Mouse (Mus musculus) neural tube, embryonic 14.5 days (tissue): ENCODE data around the gene C1qtnf12. TPM values are rescaled to one million over a fixed set of nuclear protein-coding genes. Genes with fewer than 3 reads are reported as not detected.

ENCODE experiments used
- ATAC-seq: fragments of 200-750 bp; cut with Nextera tagmentation; 2 replicates; pipeline ENCODE4 v1.8.0; 2017; ENCODE audit warnings: low read depth, mild to moderate bottlenecking, moderate TSS enrichment, moderate library complexity
- H3K27ac ChIP-seq: fragments of 300-500 bp; sonication (generic); 2 replicates; pipeline ENCODE4 v1.5.1; 2014; ENCODE audit warnings: low read depth, mild to moderate bottlenecking, control low read depth, low read length, moderate library complexity, mixed read lengths
- H3K27me3 ChIP-seq: fragments of 300-500 bp; sonication (generic); 2 replicates; pipeline ENCODE4 v1.6.1; 2014; ENCODE audit warnings: low read length; ENCODE audit not compliant: control insufficient read depth, insufficient read depth
- H3K36me3 ChIP-seq: fragments of 300-500 bp; sonication (generic); 2 replicates; pipeline ENCODE4 v1.6.1; 2014; ENCODE audit warnings: low read length, mixed read lengths; ENCODE audit not compliant: control insufficient read depth, insufficient read depth
- H3K4me1 ChIP-seq: fragments of 300-500 bp; sonication (generic); 2 replicates; pipeline ENCODE4 v1.6.1; 2014; ENCODE audit warnings: low read length; ENCODE audit not compliant: control insufficient read depth, insufficient read depth
- H3K4me2 ChIP-seq: fragments of 300-500 bp; sonication (generic); 2 replicates; pipeline ENCODE4 v1.6.1; 2014; ENCODE audit warnings: mild to moderate bottlenecking, low read depth, low read length, control low read depth
- H3K4me3 ChIP-seq: fragments of 300-500 bp; sonication (generic); 2 replicates; pipeline ENCODE4 v1.5.1; 2014; ENCODE audit warnings: low read depth, low read length, control low read depth, mixed read lengths
- H3K9ac ChIP-seq: fragments of 300-500 bp; sonication (generic); replicated peaks from 2 replicates; pipeline ENCODE4 v1.6.1; 2014; ENCODE audit warnings: low read depth, mild to moderate bottlenecking, control low read depth, low read length, mixed read lengths
- H3K9me3 ChIP-seq: fragments of 300-500 bp; sonication (generic); 2 replicates; pipeline ENCODE4 v1.6.1; 2016; ENCODE audit warnings: low read length; ENCODE audit not compliant: control insufficient read depth
- WGBS: fragments of 180-500 bp; shearing (Covaris S2); extraction: QIAGEN DNeasy Blood & Tissue Kit; methylation state at CpG from one replicate; pipeline ENCODE4 v1.1.7; 2014; 5-methylcytosine and 5-hydroxymethylcytosine counted together
- polyA plus RNA-seq: library from polyadenylated mRNA; unstranded; fragments of >200 nt; fragmentation: Nextera tagmentation; extraction: Ambion mirVana; gene quantifications from 2 replicates; pipeline ENCODE4 v1.2.1, GENCODE M21; 2014

Gene C1qtnf12
- polyA plus RNA-seq, 1 experiment from 2014 or later: 10.5 TPM

GRCm38 (mm10) chr4:155963106-155963505 is 988 bp downstream of the C1qtnf12 start:
- Histone ChIP-seq H3K9ac (no peak overlapping the region), H3K36me3 (0 out of 2 replicates have a peak, but pooled peaks cover under 1% of the 10 kb centered on the region), H3K9me3 (no peaks in the 10 kb centered on the region), H3K4me2 (peak overlapping the region; percentile 67), H3K4me3 (peak overlapping the region; percentile 35; the same call in 1 of the 2 replicates), H3K27me3 (no peaks in the 10 kb centered on the region), H3K4me1 (peaks cover 6% of the 10 kb centered on the region), H3K27ac (no peak overlapping the region)
- WGBS: 66% methylated on average over 7 of the region's 7 CpGs
- no peak for ATAC-seq

GRCm38 (mm10) chr4:155964396-155964795 is 2.3 kb downstream of the C1qtnf12 start:
- H3K27me3 ChIP-seq: no peaks in the 10 kb centered on the region
- ATAC-seq: no peak
- no peak overlapping the region for H3K4me2 ChIP-seq
- no peak overlapping the region for H3K9ac ChIP-seq
- H3K4me1 ChIP-seq: peaks cover 6% of the 10 kb centered on the region
- no peaks in the 10 kb centered on the region for H3K9me3 ChIP-seq
- 91% methylated on average over 11 of the region's 11 CpGs for WGBS
- no peaks in the 10 kb centered on the region for H3K36me3 ChIP-seq
- no peak overlapping the region for H3K4me3 ChIP-seq
- H3K27ac ChIP-seq: no peak overlapping the region

- H3K9me3 ChIP-seq: no peaks in the 10 kb centered on the region
- no peaks in the 10 kb centered on the region for H3K36me3 ChIP-seq
- no peak for ATAC-seq
- no peak overlapping the region for H3K4me2 ChIP-seq
- H3K4me3 ChIP-seq: no peak overlapping the region
- H3K9ac ChIP-seq: no peak overlapping the region
- H3K27me3 ChIP-seq: no peaks in the 10 kb centered on the region
- no peaks in the 10 kb centered on the region for H3K4me1 ChIP-seq
- 89% methylated on average over 13 of the region's 13 CpGs for WGBS
- H3K27ac ChIP-seq: no peak overlapping the region
Measured at GRCm38 (mm10) chr4:155969043-155969653, 7.0 kb downstream of the C1qtnf12 start.

GRCm38 (mm10) chr4:155970286-155970685 is 8.2 kb downstream of the C1qtnf12 start:
- no peaks in the 10 kb centered on the region for H3K4me1 ChIP-seq
- no peaks in the 10 kb centered on the region for H3K36me3 ChIP-seq
- no peak overlapping the region for H3K9ac ChIP-seq
- H3K27ac ChIP-seq: no peak overlapping the region
- no peaks in the 10 kb centered on the region for H3K27me3 ChIP-seq
- no peak overlapping the region for H3K4me3 ChIP-seq
- H3K9me3 ChIP-seq: no peaks in the 10 kb centered on the region
- H3K4me2 ChIP-seq: no peak overlapping the region
- WGBS: 70% methylated on average over 5 of the region's 5 CpGs
- ATAC-seq: no peak

GRCm38 (mm10) chr4:155972651-155973050 is 10.5 kb downstream of the C1qtnf12 start:
- 72% methylated on average over 6 of the region's 6 CpGs for WGBS

GRCm38 (mm10) chr4:155973239-155973638 is 11.1 kb downstream of the C1qtnf12 start:
- WGBS: 74% methylated on average over 2 of the region's 2 CpGs
- Histone ChIP-seq H3K27ac (no peak overlapping the region), H3K9ac (no peak overlapping the region), H3K4me2 (no peak overlapping the region), H3K36me3 (no peaks in the 10 kb centered on the region), H3K9me3 (no peaks in the 10 kb centered on the region), H3K4me1 (no peaks in the 10 kb centered on the region), H3K27me3 (no peaks in the 10 kb centered on the region), H3K4me3 (no peak overlapping the region)
- ATAC-seq: no peak

More at GRCm38 (mm10) chr4:155972651-155973050, 10.5 kb downstream of the C1qtnf12 start:
- H3K27me3 ChIP-seq: no peaks in the 10 kb centered on the region
- no peaks in the 10 kb centered on the region for H3K36me3 ChIP-seq
- H3K9ac ChIP-seq: no peak overlapping the region
- no peaks in the 10 kb centered on the region for H3K9me3 ChIP-seq
- H3K27ac ChIP-seq: no peak overlapping the region
- no peak for ATAC-seq
- H3K4me1 ChIP-seq: no peaks in the 10 kb centered on the region
- H3K4me3 ChIP-seq: no peak overlapping the region
- H3K4me2 ChIP-seq: no peak overlapping the region

- WGBS: 83% methylated on average over 12 of the region's 12 CpGs
- Histone ChIP-seq H3K27ac (no peak overlapping the region), H3K9me3 (no peaks in the 10 kb centered on the region), H3K4me1 (no peaks in the 10 kb centered on the region), H3K4me3 (no peak overlapping the region), H3K4me2 (no peak overlapping the region), H3K9ac (no peak overlapping the region), H3K27me3 (no peaks in the 10 kb centered on the region), H3K36me3 (no peaks in the 10 kb centered on the region)
- ATAC-seq: no peak
Measured at GRCm38 (mm10) chr4:155981436-155982082, 19.4 kb downstream of the C1qtnf12 start.

- no peaks in the 10 kb centered on the region for H3K36me3 ChIP-seq
- H3K4me2 ChIP-seq: no peak overlapping the region
- no peaks in the 10 kb centered on the region for H3K9me3 ChIP-seq
- 16% methylated on average over 2 of the region's 2 CpGs for WGBS
- no peak overlapping the region for H3K9ac ChIP-seq
- H3K27me3 ChIP-seq: no peaks in the 10 kb centered on the region
- H3K4me1 ChIP-seq: no peaks in the 10 kb centered on the region
- H3K4me3 ChIP-seq: no peak overlapping the region
- H3K27ac ChIP-seq: no peak overlapping the region
- ATAC-seq: no peak
Measured at GRCm38 (mm10) chr4:155983788-155984187, 21.7 kb downstream of the C1qtnf12 start.

- Histone ChIP-seq H3K4me2 (peak overlapping the region; percentile 97), H3K4me3 (peak overlapping the region; percentile 82), H3K27me3 (no peaks in the 10 kb centered on the region), H3K9ac (peak overlapping the region; percentile 72), H3K4me1 (peaks cover 23% of the 10 kb centered on the region), H3K36me3 (no peaks in the 10 kb centered on the region), H3K9me3 (no peaks in the 10 kb centered on the region), H3K27ac (peak overlapping the region; percentile 92)
- 85% methylated on average over 22 of the region's 22 CpGs for WGBS
- peak; percentile 0 for ATAC-seq
Measured at GRCm38 (mm10) chr4:155991211-155991907, 29.2 kb downstream of the C1qtnf12 start.
